Mouse (Mus musculus) ES-Bruce4 (cell line): ENCODE data around the gene Sin3b. TPM values are rescaled to one million over a fixed set of nuclear protein-coding genes. Genes with fewer than 3 reads are reported as not detected.

Experiments
- H3K27ac ChIP-seq: 2 replicates; pipeline ENCODE4 v1.5.1; 2012; ENCODE audit warnings: low read length, inconsistent platforms; ENCODE audit not compliant: insufficient read depth
- H3K27me3 ChIP-seq: 2 replicates; pipeline ENCODE4 v1.6.1; 2012; ENCODE audit warnings: mild to moderate bottlenecking, low read length, inconsistent platforms; ENCODE audit not compliant: control insufficient read depth, poor library complexity, insufficient read depth, severe bottlenecking
- H3K36me3 ChIP-seq: 2 replicates; pipeline ENCODE4 v1.6.1; 2012; ENCODE audit warnings: inconsistent platforms, mild to moderate bottlenecking, low read length, moderate library complexity; ENCODE audit not compliant: control insufficient read depth, poor library complexity, insufficient read depth, severe bottlenecking
- H3K4me1 ChIP-seq: one replicate; pipeline ENCODE4 v1.8.1; 2011; ENCODE audit warnings: low read length; ENCODE audit not compliant: control insufficient read depth, insufficient read depth
- H3K4me3 ChIP-seq: 2 replicates; pipeline ENCODE4 v1.5.1; 2011; ENCODE audit warnings: low read depth, mild to moderate bottlenecking, low read length
- H3K9ac ChIP-seq: 2 replicates; pipeline ENCODE4 v1.6.1; 2012; ENCODE audit warnings: low read depth, mild to moderate bottlenecking, inconsistent platforms; ENCODE audit not compliant: poor library complexity, severe bottlenecking
- H3K9me3 ChIP-seq: replicated peaks from 2 replicates; pipeline ENCODE4 v1.6.1; 2012; ENCODE audit warnings: mild to moderate bottlenecking, low read length, inconsistent platforms; ENCODE audit not compliant: control insufficient read depth, poor library complexity, insufficient read depth, severe bottlenecking
- CTCF ChIP-seq: IDR thresholded peaks from one replicate; pipeline ENCODE4 v1.8.1; 2011; ENCODE audit warnings: low read depth, low read length
- EP300 ChIP-seq: IDR thresholded peaks from 2 replicates; pipeline ENCODE4 v1.6.1; 2011; ENCODE audit warnings: low read depth, low read length; ENCODE audit not compliant: insufficient read depth
- POLR2A ChIP-seq: IDR thresholded peaks from one replicate; pipeline ENCODE4 v1.8.1; 2011; ENCODE audit warnings: low read length; ENCODE audit not compliant: insufficient read depth
- polyA plus RNA-seq: library from polyadenylated mRNA; stranded (reverse); fragments of >200 nt; gene quantifications from 2 replicates; pipeline ENCODE4 v1.2.4, GENCODE M21; 2011; ENCODE audit warnings: low read depth; ENCODE audit not compliant: missing spikeins, insufficient read depth, insufficient read length

The Sin3b gene
- polyA plus RNA-seq, 1 experiment = 196 TPM

DNA sequence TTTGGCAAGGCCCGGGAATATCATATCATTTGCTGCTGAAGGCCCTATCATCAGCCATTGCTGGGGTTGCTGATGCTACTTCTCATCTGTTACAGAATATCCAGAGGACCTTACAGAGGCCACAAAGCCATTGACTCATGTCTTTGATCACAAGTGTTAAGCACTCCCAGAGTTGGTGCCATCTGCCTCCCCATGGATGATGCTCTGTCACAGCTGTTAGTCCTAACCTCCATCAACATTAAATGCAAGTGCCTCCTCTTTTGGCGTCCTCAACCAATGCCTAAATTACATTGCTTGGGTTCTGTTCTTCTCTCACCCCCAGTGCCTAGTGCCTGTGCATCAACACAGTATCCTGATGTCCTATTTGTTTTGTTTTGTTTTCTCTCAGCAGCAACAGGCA lies 78.5 kb downstream of the Sin3b start:
- H3K9me3 ChIP-seq = no peaks in the 10 kb centered on the region
- TF ChIP-seq EP300 = no peak
- TF ChIP-seq POLR2A = no peak
- TF ChIP-seq CTCF = no peak
- H3K4me1 ChIP-seq = no peaks in the 10 kb centered on the region
- H3K36me3 ChIP-seq = no peaks in the 10 kb centered on the region
- no peak overlapping the region for H3K4me3 ChIP-seq
- H3K9ac ChIP-seq = no peak overlapping the region
- no peak overlapping the region for H3K27ac ChIP-seq
- H3K27me3 ChIP-seq = no peaks in the 10 kb centered on the region

Other genes starting within 250 kb of the Sin3b start
- 106 TPM in 2 replicates for gene Cherp, start 248.1 kb upstream of the Sin3b start, polyA plus RNA-seq
- gene Slc35e1, start 230.7 kb upstream of the Sin3b start, polyA plus RNA-seq = 23.6 and 24.6 TPM in 2 replicates
- 10.2 and 11.2 TPM in 2 replicates for gene Med26, start 175.0 kb upstream of the Sin3b start, polyA plus RNA-seq
- 77.7 and 78.7 TPM in 2 replicates for gene Smim7, start 152.2 kb upstream of the Sin3b start, polyA plus RNA-seq
- 12.2 and 14.7 TPM in 2 replicates for gene Tmem38a, start 151.2 kb upstream of the Sin3b start, polyA plus RNA-seq
- 0.91 and 0.94 TPM in 2 replicates for gene Nwd1, start 76.6 kb upstream of the Sin3b start, polyA plus RNA-seq
- gene F2rl3, start 38.6 kb downstream of the Sin3b start, polyA plus RNA-seq = not detected in 2 replicates